Mouse (Mus musculus) intestine, embryonic 16.5 days (tissue): ENCODE results near the gene Hoxa3. TPM values are rescaled to one million over a fixed set of nuclear protein-coding genes. Genes with fewer than 3 reads are reported as not detected.

Experiments used
- ATAC-seq: fragments of 200-750 bp; cut with Nextera tagmentation; 2 replicates; pipeline ENCODE4 v1.8.0; 2017; ENCODE audit warnings: moderate TSS enrichment, moderate library complexity
- H3K27ac ChIP-seq: fragments of 300-500 bp; sonication (generic); 2 replicates; pipeline ENCODE4 v1.5.1; 2014; ENCODE audit warnings: mild to moderate bottlenecking, low read length
- H3K27me3 ChIP-seq: fragments of 300-500 bp; sonication (generic); replicated peaks from 2 replicates; pipeline ENCODE4 v1.6.1; 2014; ENCODE audit warnings: low read length, control low read depth, mixed read lengths; ENCODE audit not compliant: control insufficient read depth, insufficient read depth
- H3K36me3 ChIP-seq: fragments of 300-500 bp; sonication (generic); 2 replicates; pipeline ENCODE4 v1.6.1; 2014; ENCODE audit warnings: low read length, control low read depth; ENCODE audit not compliant: control insufficient read depth, insufficient read depth
- H3K4me1 ChIP-seq: fragments of 300-500 bp; sonication (generic); 2 replicates; pipeline ENCODE4 v1.6.1; 2014; ENCODE audit warnings: low read length, control low read depth, mixed read lengths; ENCODE audit not compliant: control insufficient read depth, insufficient read depth
- H3K4me2 ChIP-seq: fragments of 300-500 bp; sonication (generic); 2 replicates; pipeline ENCODE4 v1.6.1; 2014; ENCODE audit warnings: low read depth, low read length, control low read depth
- H3K4me3 ChIP-seq: fragments of 300-500 bp; sonication (generic); 2 replicates; pipeline ENCODE4 v1.5.1; 2014; ENCODE audit warnings: mild to moderate bottlenecking, low read length
- H3K9ac ChIP-seq: fragments of 300-500 bp; sonication (generic); 2 replicates; pipeline ENCODE4 v1.6.1; 2014; ENCODE audit warnings: low read depth, low read length
- H3K9me3 ChIP-seq: fragments of 300-500 bp; sonication (generic); 2 replicates; pipeline ENCODE4 v1.6.1; 2016; ENCODE audit warnings: low read length, control low read depth; ENCODE audit not compliant: control insufficient read depth
- WGBS: fragments of 180-500 bp; shearing (Covaris S2); extraction: QIAGEN DNeasy Blood & Tissue Kit; methylation state at CpG from one replicate; pipeline ENCODE4 v1.1.7; 2014; 5-methylcytosine and 5-hydroxymethylcytosine counted together
- polyA plus RNA-seq: library from polyadenylated mRNA; unstranded; fragments of >200 nt; fragmentation: Nextera tagmentation; extraction: Ambion mirVana; gene quantifications from 2 replicates; pipeline ENCODE4 v1.2.1, GENCODE M21; 2015

Hoxa3 gene
- polyA plus RNA-seq, 1 experiment from 2014 or later: 5.9 TPM

DNA sequence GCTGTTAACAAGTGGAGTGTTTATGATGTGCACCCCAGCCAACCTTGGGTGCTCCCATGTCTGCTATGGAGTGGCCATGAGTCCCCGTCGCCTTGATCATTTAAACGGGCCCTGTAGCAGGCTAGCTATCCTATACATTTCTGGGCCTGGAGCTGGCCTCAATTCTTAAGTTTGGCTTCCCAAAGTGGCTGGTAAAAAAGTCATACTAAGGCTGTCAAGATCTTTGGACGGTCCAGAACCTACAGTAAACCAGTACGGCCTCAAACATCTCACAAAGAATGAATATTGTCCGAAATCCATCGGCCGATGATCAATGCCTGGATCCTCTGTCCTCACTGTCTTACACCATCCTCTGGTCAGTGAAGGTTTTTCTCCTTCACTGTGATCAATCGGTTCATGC lies 22.1 kb upstream of the Hoxa3 start:
- H3K4me2 ChIP-seq: no peak overlapping the region
- H3K27ac ChIP-seq: no peak overlapping the region
- ATAC-seq: no peak
- H3K9me3 ChIP-seq: no peaks in the 10 kb centered on the region
- no peak overlapping the region; the same call in 1 of the 2 replicates for H3K4me3 ChIP-seq
- H3K27me3 ChIP-seq: peaks cover 74% of the 10 kb centered on the region
- no peaks in the 10 kb centered on the region for H3K36me3 ChIP-seq
- H3K9ac ChIP-seq: no peak overlapping the region
- WGBS: 34% methylated on average over 9 of the region's 9 CpGs
- H3K4me1 ChIP-seq: no peaks in the 10 kb centered on the region; the same call in 1 of the 2 replicates

DNA sequence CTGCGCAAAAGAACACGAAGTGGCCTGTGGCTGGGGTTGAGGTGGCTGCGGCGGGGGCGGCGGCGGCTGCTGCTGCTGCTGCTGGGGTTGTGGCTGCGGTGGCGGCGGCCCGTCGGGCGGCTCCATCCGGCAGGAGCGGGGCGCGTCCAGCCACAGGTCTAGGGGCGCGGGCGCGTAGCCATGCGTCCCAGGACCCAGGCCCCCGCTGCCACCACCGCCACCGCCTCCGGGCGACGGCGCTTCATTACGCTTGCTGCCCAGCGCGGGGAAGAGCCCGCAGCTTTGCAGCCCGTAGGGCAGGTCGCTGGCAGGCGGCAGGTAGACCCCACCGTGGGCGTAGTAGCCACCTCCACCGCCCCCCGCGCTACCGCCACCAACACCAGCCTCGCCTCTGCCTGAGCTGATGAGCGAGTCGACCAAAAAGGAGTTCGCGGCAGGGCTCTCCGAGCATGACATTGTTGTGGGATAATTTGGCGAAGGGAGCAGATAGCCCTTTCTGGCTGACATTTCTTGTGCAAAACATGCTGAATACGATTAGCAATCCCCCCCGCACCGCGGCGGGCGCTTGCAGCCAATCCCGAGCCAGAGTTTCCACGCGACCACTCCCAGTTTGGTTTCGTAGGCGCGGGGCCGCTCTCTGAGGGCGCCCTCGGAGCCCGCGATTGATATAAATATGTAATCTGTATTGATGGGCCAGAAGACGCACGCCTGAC lies 21.4 kb upstream of the Hoxa3 start:
- 1% methylated on average over 65 of the region's 68 CpGs for WGBS
- H3K27ac ChIP-seq: peak overlapping the region; percentile 34; the same call in 1 of the 2 replicates
- H3K4me2 ChIP-seq: 0 out of 2 replicates have a peak overlapping the region, but pooled peaks have one; percentile 3
- ATAC-seq: no peak
- H3K9me3 ChIP-seq: no peaks in the 10 kb centered on the region
- H3K4me3 ChIP-seq: peak overlapping the region; percentile 35
- peak overlapping the region; percentile 37 for H3K9ac ChIP-seq
- H3K36me3 ChIP-seq: no peaks in the 10 kb centered on the region
- H3K27me3 ChIP-seq: peaks cover 76% of the 10 kb centered on the region
- H3K4me1 ChIP-seq: no peaks in the 10 kb centered on the region

GRCm38 (mm10) chr6:52233546-52234427 lies 20.7 kb upstream of the Hoxa3 start:
- WGBS: 2% methylated on average over 70 of the region's 70 CpGs
- peak; percentile 26; the same call in 1 of the 2 replicates for ATAC-seq
- H3K36me3 ChIP-seq: no peaks in the 10 kb centered on the region
- H3K9me3 ChIP-seq: no peaks in the 10 kb centered on the region
- no peaks in the 10 kb centered on the region for H3K4me1 ChIP-seq
- peaks cover 78% of the 10 kb centered on the region for H3K27me3 ChIP-seq
- 0 out of 2 replicates have a peak overlapping the region, but pooled peaks have one; percentile 1 for H3K27ac ChIP-seq
- peak overlapping the region; percentile 3; the same call in 1 of the 2 replicates for H3K4me2 ChIP-seq
- H3K4me3 ChIP-seq: peak overlapping the region; percentile 35
- peak overlapping the region; percentile 45 for H3K9ac ChIP-seq

DNA sequence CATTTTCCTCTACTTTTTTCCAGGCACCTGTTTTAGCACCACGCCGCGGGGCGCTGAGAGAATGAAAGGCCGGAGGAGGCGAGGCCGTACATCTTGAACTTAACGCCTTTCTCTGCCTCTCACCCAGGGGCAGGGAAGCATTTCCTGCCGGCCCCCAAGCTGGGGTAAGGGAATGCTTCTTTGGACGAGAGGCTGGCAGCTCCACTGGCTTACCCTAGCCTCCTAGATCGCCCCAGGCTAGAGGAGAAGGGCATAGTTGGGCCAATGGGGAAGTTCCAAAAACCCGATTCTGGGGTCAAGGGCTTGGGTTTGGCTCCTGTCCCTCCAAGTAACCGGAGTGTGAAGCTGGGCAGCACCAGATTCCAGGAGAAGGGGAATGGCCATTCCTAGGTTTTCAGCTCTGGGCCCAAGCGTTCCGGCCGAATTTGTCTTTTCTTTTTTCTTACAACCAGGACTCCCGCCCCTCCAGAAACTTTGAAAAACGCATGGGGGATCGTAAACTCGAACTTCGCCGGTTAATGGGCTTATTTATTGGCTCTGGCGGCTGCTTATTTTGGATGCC lies 19.9 kb upstream of the Hoxa3 start:
- no peak for ATAC-seq
- Histone ChIP-seq H3K27me3 (peaks cover 81% of the 10 kb centered on the region), H3K4me2 (peak overlapping the region; percentile 38), H3K9me3 (no peaks in the 10 kb centered on the region), H3K4me3 (peak overlapping the region; percentile 35), H3K4me1 (no peaks in the 10 kb centered on the region), H3K36me3 (no peaks in the 10 kb centered on the region), H3K27ac (no peak overlapping the region), H3K9ac (peak overlapping the region; percentile 45)
- WGBS: 2% methylated on average over 23 of the region's 23 CpGs

GRCm38 (mm10) chr6:52232568-52232965 lies 19.4 kb upstream of the Hoxa3 start:
- H3K36me3 ChIP-seq: no peaks in the 10 kb centered on the region
- H3K9ac ChIP-seq: peak overlapping the region; percentile 45
- 1% methylated on average over 18 of the region's 18 CpGs for WGBS
- H3K4me3 ChIP-seq: peak overlapping the region; percentile 35
- H3K4me1 ChIP-seq: no peaks in the 10 kb centered on the region
- no peak for ATAC-seq
- no peak overlapping the region for H3K27ac ChIP-seq
- peak overlapping the region; percentile 38; the same call in 1 of the 2 replicates for H3K4me2 ChIP-seq
- no peaks in the 10 kb centered on the region for H3K9me3 ChIP-seq
- H3K27me3 ChIP-seq: peaks cover 80% of the 10 kb centered on the region

- H3K9ac ChIP-seq: 0 out of 2 replicates have a peak overlapping the region, but pooled peaks have one; percentile 45
- H3K4me2 ChIP-seq: peak overlapping the region; percentile 38
- no peak overlapping the region for H3K27ac ChIP-seq
These were observed 18.9 kb upstream of the Hoxa3 start for GRCm38 (mm10) chr6:52231885-52232567.

DNA sequence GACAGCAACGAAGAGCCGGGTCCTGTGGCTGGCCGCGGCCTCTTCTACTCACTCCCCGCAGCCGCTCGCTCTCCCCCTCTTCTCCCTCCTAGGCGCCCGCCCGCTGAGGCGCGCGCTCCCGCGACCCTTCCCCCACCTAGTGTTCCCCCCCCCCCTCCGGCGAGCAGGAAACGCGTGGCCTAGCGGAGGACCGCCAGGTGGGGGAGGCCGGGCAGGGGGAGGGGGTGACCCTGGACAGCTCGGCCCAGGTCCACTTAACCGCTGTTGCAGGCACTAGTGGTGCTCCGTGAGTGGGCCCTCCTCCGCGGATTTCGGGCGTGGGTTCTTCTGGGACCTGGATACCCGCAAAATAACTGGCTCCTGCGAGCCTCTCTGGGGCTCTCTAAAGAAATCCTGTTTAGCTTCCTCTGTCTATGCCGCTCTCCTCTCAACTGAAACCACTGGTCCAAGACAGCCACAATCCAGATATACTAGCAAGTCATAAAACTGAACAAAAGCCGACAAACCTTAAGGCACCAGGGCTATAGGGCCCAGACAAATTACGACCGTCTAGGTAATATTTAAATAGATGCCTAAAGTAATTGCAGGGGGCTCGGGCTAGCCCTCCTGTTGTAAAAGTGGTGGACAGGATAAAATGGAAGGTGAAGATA lies 17.5 kb upstream of the Hoxa3 start, which contains the start of gene Hoxa9:
Gene Hoxa9 (minus strand): TSS at position 574 of the 650 bp plus-strand sequence.
- no peak for ATAC-seq
- peak within 1 kb of the TSS; percentile 38 for H3K4me2 ChIP-seq
- WGBS: 3% methylated on average over 32 of the region's 36 CpGs
- H3K36me3 ChIP-seq: no peaks in the 10 kb centered on the region
- H3K27ac ChIP-seq: peak within 1 kb of the TSS; percentile 31; the same call in 1 of the 2 replicates
- peak within 1 kb of the TSS; percentile 36 for H3K4me3 ChIP-seq
- no peaks in the 10 kb centered on the region for H3K4me1 ChIP-seq
- H3K27me3 ChIP-seq: peaks cover 80% of the 10 kb centered on the region
- H3K9me3 ChIP-seq: no peaks in the 10 kb centered on the region
- peak within 1 kb of the TSS; percentile 56 for H3K9ac ChIP-seq

More at GRCm38 (mm10) chr6:52231885-52232567, 18.9 kb upstream of the Hoxa3 start:
- ATAC-seq: no peak
- H3K4me3 ChIP-seq: peak overlapping the region; percentile 35
- peaks cover 80% of the 10 kb centered on the region for H3K27me3 ChIP-seq
- H3K9me3 ChIP-seq: no peaks in the 10 kb centered on the region
- H3K36me3 ChIP-seq: no peaks in the 10 kb centered on the region
- WGBS: under 1% methylated on average over 18 of the region's 18 CpGs
- H3K4me1 ChIP-seq: no peaks in the 10 kb centered on the region

DNA sequence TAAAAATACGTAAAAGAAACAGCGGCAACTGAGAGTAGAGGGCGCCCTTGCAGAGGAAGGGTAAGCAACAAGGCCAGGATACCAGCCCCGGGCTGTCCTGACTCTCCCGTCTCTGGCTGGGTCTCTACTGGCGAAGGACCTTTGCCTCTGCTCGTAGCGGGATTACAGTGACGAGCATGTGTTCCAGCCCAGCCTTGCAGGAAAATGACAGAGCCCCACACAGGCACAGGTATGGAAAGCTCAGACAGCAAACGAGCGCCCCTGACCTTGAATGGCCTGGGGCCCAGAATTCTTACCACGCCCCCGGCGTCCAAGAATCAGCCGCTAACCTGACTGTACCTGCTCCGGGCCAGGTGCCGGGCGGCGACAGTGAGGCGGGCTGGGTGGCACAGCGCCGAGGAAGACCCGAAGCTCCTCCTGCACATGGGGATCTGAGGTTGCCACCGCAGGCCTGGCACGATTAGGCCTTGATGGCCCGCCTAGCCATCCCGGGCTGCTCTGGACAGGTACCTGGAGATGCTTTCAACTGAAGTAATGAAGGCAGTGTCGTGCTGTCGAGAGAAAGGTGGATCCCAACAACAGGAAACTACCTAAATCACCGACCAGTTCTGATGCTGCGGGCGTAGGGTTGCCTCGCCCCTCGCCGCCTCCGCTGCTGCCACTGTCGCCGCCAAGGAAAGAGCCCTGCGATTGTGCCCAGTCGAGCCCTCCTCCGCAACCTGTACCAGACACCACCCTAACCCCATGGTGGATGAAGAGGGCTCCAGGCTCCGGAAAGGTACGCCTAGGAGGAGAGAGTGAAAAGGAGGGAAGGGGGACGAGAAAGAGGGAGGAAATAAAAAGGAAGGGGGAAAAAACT lies 16.7 kb upstream of the Hoxa3 start:
- Histone ChIP-seq H3K4me1 (no peaks in the 10 kb centered on the region), H3K4me3 (peak overlapping the region; percentile 36), H3K27ac (peak overlapping the region; percentile 31; the same call in 1 of the 2 replicates), H3K27me3 (peaks cover 80% of the 10 kb centered on the region), H3K9ac (peak overlapping the region; percentile 56), H3K4me2 (peak overlapping the region; percentile 17), H3K9me3 (no peaks in the 10 kb centered on the region), H3K36me3 (no peaks in the 10 kb centered on the region)
- no peak for ATAC-seq
- whole genome bisulfite sequencing: 1% methylated on average over 44 of the region's 44 CpGs
